Mouse (Mus musculus): ENCODE measurements at regions not wholly inside any gene's neighbourhood (a gene's known extent, or its start where the extent isn't known, plus 50 kb on each side); places are given as distances from the start of the nearest gene placed in this dataset.

- no peak for TF ChIP-seq CTCF (IDR thresholded peaks at IDR 0.05; ENCODE audit: borderline replicate concordance, insufficient read depth, low read depth, low read length)
- TF ChIP-seq POLR2A (IDR thresholded peaks at IDR 0.05; ENCODE audit: borderline replicate concordance, insufficient read depth, low read length) = no peak
Measured at GRCm38 (mm10) chr15:87169136-87169535, 375.0 kb upstream of the Fam19a5 start.

Data from cerebellum, adult 2 months (tissue).